Mouse (Mus musculus) lung, adult 18-20 months (tissue): ENCODE results near the gene Safb.
A peak's percentile ranks its signal among the peaks of the same experiment; 100 is the strongest.
"Not testable (repeated sequence)": the region's sequence is repeated elsewhere in the genome, so short reads cannot be mapped to it uniquely, and the experiment has no call there.

ENCODE experiments used
- DNase-seq, 2 experiments: peaks; one replicate each; pipeline ENCODE4 v3.0.0; 2022; ENCODE audit warnings: mixed read lengths in 2 of 2

Safb gene

GRCm38 (mm10) chr17:56611861-56612564 is 27.4 kb downstream of the Safb start:
- DNase-seq: peak; percentile 58 to 64

- not testable (repeated sequence) for DNase-seq
Measured at GRCm38 (mm10) chr17:56612565-56612939, 27.9 kb downstream of the Safb start.

- peak; percentile 94 to 95 for DNase-seq
Measured at GRCm38 (mm10) chr17:56613236-56613844, 28.7 kb downstream of the Safb start, which contains the start of gene Rpl36. Gene Rpl36 (plus strand): TSS chr17:56613416.

GRCm38 (mm10) chr17:56613893-56614292 is 29.3 kb downstream of the Safb start:
- not testable (repeated sequence) for DNase-seq

GRCm38 (mm10) chr17:56614391-56615135 is 29.9 kb downstream of the Safb start:
- DNase-seq: no peak

- no peak for DNase-seq
Measured at GRCm38 (mm10) chr17:56615136-56615784, 30.6 kb downstream of the Safb start.

- no peak for DNase-seq
Measured at GRCm38 (mm10) chr17:56615792-56616191, 31.2 kb downstream of the Safb start.

- no peak for DNase-seq
Measured at GRCm38 (mm10) chr17:56616725-56617124, 32.1 kb downstream of the Safb start.

GRCm38 (mm10) chr17:56617628-56618027 is 33.0 kb downstream of the Safb start:
- DNase-seq: no peak

GRCm38 (mm10) chr17:56625495-56625894 is 40.9 kb downstream of the Safb start:
- DNase-seq: no peak

- DNase-seq: no peak
Measured at GRCm38 (mm10) chr17:56626260-56626659, 41.6 kb downstream of the Safb start.

- peak; percentile 97 to 98 for DNase-seq
Measured at GRCm38 (mm10) chr17:56626754-56627470, 42.3 kb downstream of the Safb start, which contains the start of gene Lonp1. Gene Lonp1 (minus strand): TSS chr17:56626887.

- DNase-seq: peak; percentile 49 to 60
Measured at GRCm38 (mm10) chr17:56627530-56628277, 43.1 kb downstream of the Safb start, which contains the start of gene Catsperd. Gene Catsperd (plus strand): TSS chr17:56628143.

GRCm38 (mm10) chr17:56629800-56630781 is 45.5 kb downstream of the Safb start:
- DNase-seq: not testable (repeated sequence)

- no peak for DNase-seq
Measured at GRCm38 (mm10) chr17:56631807-56632206, 47.2 kb downstream of the Safb start.

GRCm38 (mm10) chr17:56634023-56634422 is 49.4 kb downstream of the Safb start:
- no peak for DNase-seq

- no peak for DNase-seq
Measured at GRCm38 (mm10) chr17:56643237-56643636, 58.6 kb downstream of the Safb start.

GRCm38 (mm10) chr17:56647546-56647945 is 62.9 kb downstream of the Safb start:
- no peak for DNase-seq

GRCm38 (mm10) chr17:56651801-56652200 is 67.2 kb downstream of the Safb start:
- DNase-seq: peak in 1 of 2 experiments; percentile 34

GRCm38 (mm10) chr17:56654771-56655170 is 70.1 kb downstream of the Safb start:
- no peak for DNase-seq
